Mouse (Mus musculus) thymus, adult 2 months (tissue): ENCODE results near the gene Maml3. TPM values are rescaled to one million over a fixed set of nuclear protein-coding genes. Genes with fewer than 3 reads are reported as not detected.

Experiments used
- DNase-seq: peaks from one replicate; pipeline ENCODE4 v3.0.0; 2021
- H3K27ac ChIP-seq: fragments of 200-500 bp; 2 replicates; pipeline ENCODE4 v1.5.1; 2012; ENCODE audit warnings: low read length, control low read depth; ENCODE audit not compliant: control insufficient read depth, insufficient read depth
- H3K27me3 ChIP-seq: fragments of 200-500 bp; 2 replicates; pipeline ENCODE4 v1.6.1; 2012; ENCODE audit warnings: mild to moderate bottlenecking, low read length, moderate library complexity, mixed read lengths; ENCODE audit not compliant: control insufficient read depth, insufficient read depth
- H3K36me3 ChIP-seq: fragments of 200-500 bp; 2 replicates; pipeline ENCODE4 v1.6.1; 2012; ENCODE audit warnings: mild to moderate bottlenecking, low read length, moderate library complexity; ENCODE audit not compliant: control insufficient read depth, insufficient read depth
- H3K4me1 ChIP-seq: fragments of 200-500 bp; replicated peaks from 2 replicates; pipeline ENCODE4 v1.6.1; 2012; ENCODE audit warnings: low read length; ENCODE audit not compliant: control insufficient read depth, insufficient read depth
- H3K4me3 ChIP-seq: fragments of 200-500 bp; 2 replicates; pipeline ENCODE4 v1.5.1; 2012; ENCODE audit warnings: mild to moderate bottlenecking, low read length, control low read depth, moderate library complexity; ENCODE audit not compliant: control insufficient read depth, insufficient read depth
- CTCF ChIP-seq: fragments of 200-500 bp; IDR thresholded peaks from 2 replicates; pipeline ENCODE4 v1.5.1; 2012; ENCODE audit warnings: mild to moderate bottlenecking, control low read depth, low read length, moderate library complexity, borderline replicate concordance; ENCODE audit not compliant: control insufficient read depth, poor library complexity, insufficient read depth; ENCODE audit errors: extremely low read depth
- POLR2A ChIP-seq: fragments of 200-500 bp; IDR thresholded peaks from 2 replicates; pipeline ENCODE4 v1.6.1; 2012; ENCODE audit warnings: mild to moderate bottlenecking, low read length, control low read depth, moderate library complexity; ENCODE audit not compliant: control insufficient read depth, poor library complexity, insufficient read depth; ENCODE audit errors: extremely low read depth
- WGBS: fragments of 180-500 bp; shearing (Covaris S2); methylation state at CpG from one replicate; pipeline ENCODE4 v1.1.7; 2018; 5-methylcytosine and 5-hydroxymethylcytosine counted together
- polyA plus RNA-seq: library from polyadenylated mRNA; depleted of rRNA; stranded (reverse); fragments of >200 nt; gene quantifications from 2 replicates; pipeline ENCODE4 v1.2.3, GENCODE M21; 2012

Maml3 gene
- polyA plus RNA-seq, 1 experiment, result 3.5 TPM

DNA sequence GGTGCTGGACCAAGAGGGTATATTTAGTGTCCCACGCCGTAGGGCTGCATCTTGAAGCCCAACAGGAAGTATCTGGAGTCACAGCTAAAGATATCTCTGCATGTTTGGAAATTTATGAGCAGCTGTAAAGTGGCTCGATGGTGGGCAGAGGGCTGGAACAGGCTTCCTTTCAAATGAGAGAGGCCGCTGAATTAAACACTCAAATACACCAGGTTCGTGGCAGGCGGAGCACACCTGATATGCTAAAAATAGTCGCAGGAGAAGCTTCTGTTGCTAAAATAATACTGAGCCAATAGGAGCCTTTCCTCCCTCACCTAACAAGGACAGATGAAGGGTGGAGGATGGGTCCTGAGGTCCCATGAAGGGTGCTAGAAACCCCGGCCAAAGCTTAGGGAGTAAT lies 376.9 kb downstream of the Maml3 start:
- TF ChIP-seq POLR2A (no peak), CTCF (no peak)
- no peaks in the 10 kb centered on the region for H3K27me3 ChIP-seq
- H3K4me3 ChIP-seq, result no peak overlapping the region
- DNase-seq, result no peak
- H3K36me3 ChIP-seq, result no peaks in the 10 kb centered on the region
- no peak overlapping the region for H3K27ac ChIP-seq
- WGBS, result 23% methylated on average over 8 of the region's 8 CpGs
- H3K4me1 ChIP-seq, result peaks cover 35% of the 10 kb centered on the region

DNA sequence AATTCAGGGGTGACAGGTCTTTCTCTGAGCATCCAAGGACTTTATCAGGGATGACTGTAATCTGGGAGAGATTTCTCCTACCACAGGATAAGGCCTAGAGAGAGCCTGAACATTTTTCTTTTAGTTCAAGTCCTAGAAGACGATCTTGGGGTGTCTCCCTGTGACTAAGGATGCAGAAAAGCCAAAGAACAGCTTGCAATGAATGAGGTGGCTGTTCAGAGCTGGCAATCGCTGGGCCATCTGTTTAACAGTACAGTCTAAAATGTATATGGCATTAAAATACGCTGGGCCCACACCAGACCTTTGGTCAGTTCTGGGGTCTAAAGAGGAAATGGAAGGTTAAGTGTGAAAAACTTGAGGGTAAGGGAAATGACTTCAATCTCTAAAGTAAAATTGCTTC lies 377.4 kb downstream of the Maml3 start:
- no peaks in the 10 kb centered on the region for H3K27me3 ChIP-seq
- H3K36me3 ChIP-seq, result no peaks in the 10 kb centered on the region
- H3K4me1 ChIP-seq, result peaks cover 31% of the 10 kb centered on the region
- H3K27ac ChIP-seq, result no peak overlapping the region
- WGBS, result 67% methylated on average over 3 of the region's 3 CpGs
- TF ChIP-seq CTCF, result no peak
- no peak for TF ChIP-seq POLR2A
- DNase-seq, result no peak
- H3K4me3 ChIP-seq, result no peak overlapping the region

- Histone ChIP-seq H3K27ac (no peak overlapping the region), H3K27me3 (no peaks in the 10 kb centered on the region), H3K36me3 (no peaks in the 10 kb centered on the region), H3K4me1 (peaks cover 20% of the 10 kb centered on the region), H3K4me3 (no peak overlapping the region)
- TF ChIP-seq POLR2A, result no peak
- WGBS, result 91% methylated on average over 6 of the region's 6 CpGs
- DNase-seq, result no peak
These were observed 378.6 kb downstream of the Maml3 start for GRCm38 (mm10) chr3:51726257-51726656.

DNA sequence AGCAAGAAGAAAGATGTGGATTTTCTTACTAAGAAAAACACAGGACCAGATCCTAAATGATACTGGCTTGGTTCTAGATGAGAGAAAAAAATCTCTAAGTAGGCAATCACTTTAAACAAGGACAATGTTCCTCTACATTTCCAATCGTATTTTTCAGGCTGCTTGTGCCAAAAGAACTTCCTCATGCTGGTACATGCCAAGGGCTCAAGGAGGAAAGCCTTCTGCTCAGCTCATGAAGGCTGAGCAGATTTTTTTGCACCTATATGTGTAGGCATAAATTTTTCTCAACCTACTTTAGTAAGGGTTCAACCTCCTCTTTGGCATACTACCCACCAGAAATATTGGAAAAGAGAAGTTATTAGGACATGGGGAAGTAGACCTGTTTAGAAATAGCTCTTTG lies 384.9 kb downstream of the Maml3 start:
- no peak for DNase-seq
- Histone ChIP-seq H3K27me3 (no peaks in the 10 kb centered on the region), H3K4me1 (no peaks in the 10 kb centered on the region), H3K27ac (no peak overlapping the region), H3K4me3 (no peak overlapping the region), H3K36me3 (no peaks in the 10 kb centered on the region)
- 77% methylated on average over 1 of the region's 1 CpGs for WGBS
- no peak for TF ChIP-seq POLR2A
- TF ChIP-seq CTCF, result no peak

DNA sequence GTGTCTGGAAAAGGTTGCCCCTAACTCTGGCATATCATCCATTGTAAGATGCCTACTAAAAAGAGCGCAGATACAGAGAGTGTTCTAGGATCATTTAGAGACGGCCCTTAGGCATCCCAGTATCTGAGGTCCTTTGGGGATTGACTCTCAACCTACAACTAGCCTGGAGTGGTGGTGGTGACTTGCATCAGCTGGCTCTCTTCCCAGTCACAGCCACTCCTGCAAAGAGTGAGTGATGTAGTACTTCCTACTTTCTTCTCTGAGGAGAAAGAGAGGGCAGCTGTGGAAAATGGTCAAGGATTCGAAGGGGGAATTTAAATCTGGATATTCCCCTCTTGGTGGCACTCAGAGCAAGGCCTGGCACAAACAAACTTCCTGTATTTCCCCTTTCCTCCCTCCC lies 385.5 kb downstream of the Maml3 start:
- Histone ChIP-seq H3K4me1 (no peaks in the 10 kb centered on the region), H3K27ac (no peak overlapping the region), H3K4me3 (no peak overlapping the region), H3K36me3 (no peaks in the 10 kb centered on the region), H3K27me3 (no peaks in the 10 kb centered on the region)
- TF ChIP-seq POLR2A (no peak), CTCF (no peak)
- no peak for DNase-seq
- WGBS, result 99% methylated on average over 3 of the region's 3 CpGs

GRCm38 (mm10) chr3:51717909-51718308 lies 387.0 kb downstream of the Maml3 start:
- Histone ChIP-seq H3K4me3 (no peak overlapping the region), H3K27ac (no peak overlapping the region), H3K4me1 (no peaks in the 10 kb centered on the region; the same call in 1 of the 2 replicates), H3K27me3 (no peaks in the 10 kb centered on the region), H3K36me3 (no peaks in the 10 kb centered on the region)
- DNase-seq, result no peak
- WGBS, result 91% methylated on average over 4 of the region's 4 CpGs
- TF ChIP-seq POLR2A (no peak), CTCF (no peak)

GRCm38 (mm10) chr3:51717455-51717854 lies 387.4 kb downstream of the Maml3 start:
- H3K4me3 ChIP-seq, result no peak overlapping the region
- DNase-seq, result no peak
- no peaks in the 10 kb centered on the region for H3K27me3 ChIP-seq
- H3K4me1 ChIP-seq, result no peaks in the 10 kb centered on the region; the same call in 1 of the 2 replicates
- WGBS, result 96% methylated on average over 3 of the region's 3 CpGs
- no peaks in the 10 kb centered on the region for H3K36me3 ChIP-seq
- no peak overlapping the region for H3K27ac ChIP-seq
- TF ChIP-seq POLR2A, result no peak
- TF ChIP-seq CTCF, result no peak
